Mouse (Mus musculus) bone marrow macrophage, adult 2 months (primary cell): ENCODE data around the gene Hist1h3f.

Source experiments
- CTCF ChIP-seq: IDR thresholded peaks from 2 replicates; pipeline ENCODE4 v1.5.1; 2012; ENCODE audit warnings: low read depth, mild to moderate bottlenecking, low read length, moderate library complexity
- POLR2A ChIP-seq: IDR thresholded peaks from 2 replicates; pipeline ENCODE4 v1.6.1; 2012; ENCODE audit warnings: mild to moderate bottlenecking, low read depth, low read length, borderline replicate concordance

DNA sequence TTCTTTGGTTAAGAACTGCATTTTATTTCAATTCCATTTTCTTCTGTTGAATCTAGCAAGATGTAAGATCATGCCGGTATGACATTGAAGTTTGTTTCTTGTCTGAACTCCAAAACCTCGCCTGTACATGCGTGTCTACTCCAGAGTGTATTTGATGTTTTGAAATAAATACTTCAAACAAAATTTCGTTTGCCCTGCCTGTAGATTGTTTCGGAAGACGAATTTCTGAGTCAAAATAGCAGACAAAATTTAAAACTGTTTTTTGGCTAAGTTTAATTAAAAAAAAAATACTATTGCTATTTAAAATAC lies 25.6 kb upstream of the Hist1h3f start:
- no peak for TF ChIP-seq CTCF
- TF ChIP-seq POLR2A: no peak
